Mouse (Mus musculus) heart, adult 2 months (tissue): ENCODE results near the gene Mapkapk5. TPM values are rescaled to one million over a fixed set of nuclear protein-coding genes. Genes with fewer than 3 reads are reported as not detected.

Source experiments
- DNase-seq, 2 experiments: peaks; one replicate each; pipeline ENCODE4 v3.0.0; 2021
- H3K27ac ChIP-seq: fragments of 200-600 bp; 2 replicates; pipeline ENCODE4 v1.8.1; 2022
- H3K27me3 ChIP-seq: fragments of 200-500 bp; 2 replicates; pipeline ENCODE4 v1.6.1; 2012; ENCODE audit warnings: mild to moderate bottlenecking, low read length, inconsistent platforms, mixed read lengths; ENCODE audit not compliant: control insufficient read depth, insufficient read depth
- H3K36me3 ChIP-seq: fragments of 200-500 bp; 2 replicates; pipeline ENCODE4 v1.6.1; 2012; ENCODE audit warnings: low read length, inconsistent platforms; ENCODE audit not compliant: control insufficient read depth, insufficient read depth
- H3K4me1 ChIP-seq: fragments of 200-500 bp; 2 replicates; pipeline ENCODE4 v1.6.1; 2011; ENCODE audit warnings: low read length; ENCODE audit not compliant: control insufficient read depth, insufficient read depth
- H3K4me3 ChIP-seq: fragments of 200-600 bp; 2 replicates; pipeline ENCODE4 v1.8.1; 2022
- H3K79me2 ChIP-seq: fragments of 200-500 bp; replicated peaks from 2 replicates; pipeline ENCODE4 v1.6.1; 2012; ENCODE audit warnings: mild to moderate bottlenecking, inconsistent platforms, low read length, moderate library complexity, mixed read lengths; ENCODE audit not compliant: control insufficient read depth, insufficient read depth
- H3K9ac ChIP-seq: fragments of 200-500 bp; 2 replicates; pipeline ENCODE4 v1.6.1; 2012; ENCODE audit warnings: low read depth, mild to moderate bottlenecking, control low read depth, inconsistent platforms, low read length, mixed read lengths
- CTCF ChIP-seq: fragments of 200-600 bp; IDR thresholded peaks from 2 replicates; pipeline ENCODE4 v1.8.1; 2022; ENCODE audit warnings: antibody characterized with exemption, mild to moderate bottlenecking, moderate library complexity
- EP300 ChIP-seq: fragments of 200-500 bp; IDR thresholded peaks from 2 replicates; pipeline ENCODE4 v1.6.1; 2011; ENCODE audit warnings: low read depth, low read length, control low read depth; ENCODE audit not compliant: insufficient read depth
- POLR2A ChIP-seq: fragments of 200-500 bp; IDR thresholded peaks from 2 replicates; pipeline ENCODE4 v1.6.1; 2011; ENCODE audit warnings: mild to moderate bottlenecking, low read depth, low read length, control low read depth; ENCODE audit not compliant: insufficient read depth
- WGBS: fragments of 180-500 bp; shearing (Covaris S2); methylation state at CpG from one replicate; pipeline ENCODE4 v1.1.7; 2018; 5-methylcytosine and 5-hydroxymethylcytosine counted together
- intact Hi-C: fragments of 180-260 bp; cut with DNase I; formaldehyde crosslinking; loops from one replicate; pipeline ENCODE4 v1.15.1; 2025
- polyA plus RNA-seq: library from polyadenylated mRNA; depleted of rRNA; stranded (reverse); fragments of >200 nt; gene quantifications from 2 replicates; pipeline ENCODE4 v1.2.3, GENCODE M21; 2012
- total RNA-seq, 2 experiments: library from RNA; stranded (reverse); gene quantifications; 2 replicates each; pipeline ENCODE4 v1.2.3; 2021

Mapkapk5 gene
- total and polyA plus RNA-seq, 3 experiments: 33.0 to 84.2 (median 79.8) TPM

GRCm38 (mm10) chr5:121585005-121585404 is 39.3 kb upstream of the Mapkapk5 start:
- Histone ChIP-seq H3K79me2 (peaks cover 3% of the 10 kb centered on the region; the same call in 1 of the 2 replicates), H3K27ac (no peak overlapping the region; the same call in none of the 2 replicates), H3K4me1 (peaks cover 23% of the 10 kb centered on the region), H3K9ac (no peak overlapping the region), H3K27me3 (no peaks in the 10 kb centered on the region), H3K4me3 (no peak overlapping the region), H3K36me3 (peaks cover 7% of the 10 kb centered on the region)
- DNase-seq: no peak
- 95% methylated on average over 10 of the region's 10 CpGs for WGBS
- intact Hi-C loops: loop anchor here (2.0 kb wide), 1 partner anchor 16 kb away; no protein-coding TSS in a partner anchor
- TF ChIP-seq POLR2A (no peak), CTCF (no peak), EP300 (no peak)

- Histone ChIP-seq H3K27me3 (no peaks in the 10 kb centered on the region), H3K4me3 (no peak overlapping the region), H3K36me3 (peaks cover 7% of the 10 kb centered on the region), H3K27ac (peak overlapping the region; percentile 91), H3K9ac (no peak overlapping the region), H3K79me2 (peaks cover 3% of the 10 kb centered on the region; the same call in 1 of the 2 replicates), H3K4me1 (peaks cover 23% of the 10 kb centered on the region)
- TF ChIP-seq CTCF (peak; percentile 87), POLR2A (no peak), EP300 (peak; percentile 94)
- peak; percentile 97 for DNase-seq
- intact Hi-C loops: loop anchor here (2.0 kb wide), 1 partner anchor 17 kb away; no protein-coding TSS in a partner anchor
- WGBS: 32% methylated on average over 12 of the region's 12 CpGs
These were observed 38.2 kb upstream of the Mapkapk5 start for GRCm38 (mm10) chr5:121583765-121584501.

- Histone ChIP-seq H3K27me3 (no peaks in the 10 kb centered on the region), H3K4me3 (no peak overlapping the region), H3K9ac (no peak overlapping the region), H3K27ac (no peak overlapping the region), H3K79me2 (no peaks in the 10 kb centered on the region), H3K4me1 (peaks cover 20% of the 10 kb centered on the region), H3K36me3 (peaks cover 6% of the 10 kb centered on the region)
- intact Hi-C loops: no loop called here
- 92% methylated on average over 8 of the region's 8 CpGs for WGBS
- no peak for TF ChIP-seq EP300
- TF ChIP-seq POLR2A: no peak
- TF ChIP-seq CTCF: no peak
- DNase-seq: no peak
These were observed 36.2 kb upstream of the Mapkapk5 start for GRCm38 (mm10) chr5:121581945-121582344.

- H3K4me3 ChIP-seq: no peak overlapping the region
- 49% methylated on average over 11 of the region's 11 CpGs for WGBS
- peaks cover 3% of the 10 kb centered on the region; the same call in 1 of the 2 replicates for H3K36me3 ChIP-seq
- TF ChIP-seq POLR2A (no peak), EP300 (0 out of 2 replicates have a peak, but pooled peaks have one; percentile 44), CTCF (no peak)
- DNase-seq: peak; percentile 57 to 69
- H3K9ac ChIP-seq: no peak overlapping the region
- peaks cover 4% of the 10 kb centered on the region for H3K4me1 ChIP-seq
- intact Hi-C loops: no loop called here
- no peaks in the 10 kb centered on the region; the same call in 1 of the 2 replicates for H3K79me2 ChIP-seq
- H3K27me3 ChIP-seq: no peaks in the 10 kb centered on the region
- peak overlapping the region; percentile 65 for H3K27ac ChIP-seq
These were observed 31.3 kb upstream of the Mapkapk5 start for GRCm38 (mm10) chr5:121576927-121577488.

GRCm38 (mm10) chr5:121575867-121576266 is 30.2 kb upstream of the Mapkapk5 start:
- Histone ChIP-seq H3K9ac (no peak overlapping the region), H3K36me3 (peaks cover 3% of the 10 kb centered on the region; the same call in 1 of the 2 replicates), H3K27me3 (no peaks in the 10 kb centered on the region), H3K4me3 (no peak overlapping the region), H3K79me2 (no peaks in the 10 kb centered on the region; the same call in 1 of the 2 replicates), H3K27ac (no peak overlapping the region), H3K4me1 (peaks cover 4% of the 10 kb centered on the region)
- WGBS: 93% methylated on average over 11 of the region's 11 CpGs
- DNase-seq: no peak
- no peak for TF ChIP-seq CTCF
- intact Hi-C loops: no loop called here

GRCm38 (mm10) chr5:121574145-121574544 is 28.4 kb upstream of the Mapkapk5 start:
- no peak overlapping the region for H3K9ac ChIP-seq
- no peak for TF ChIP-seq POLR2A
- TF ChIP-seq CTCF: no peak
- TF ChIP-seq EP300: no peak
- no peak overlapping the region for H3K4me3 ChIP-seq
- WGBS: 86% methylated on average over 13 of the region's 13 CpGs
- peaks cover 3% of the 10 kb centered on the region; the same call in 1 of the 2 replicates for H3K36me3 ChIP-seq
- no peak overlapping the region for H3K27ac ChIP-seq
- intact Hi-C loops: no loop called here
- no peaks in the 10 kb centered on the region for H3K27me3 ChIP-seq
- no peaks in the 10 kb centered on the region; the same call in 1 of the 2 replicates for H3K79me2 ChIP-seq
- DNase-seq: no peak
- peaks cover 4% of the 10 kb centered on the region for H3K4me1 ChIP-seq
